Mouse (Mus musculus): Measurements from ENCODE around the gene Itpr2. TPM values are rescaled to one million over a fixed set of nuclear protein-coding genes. Genes with fewer than 3 reads are reported as not detected.

Itpr2 gene
- total RNA-seq, 2 experiments from 2014 or later: 16.9 to 25.3 TPM

DNA sequence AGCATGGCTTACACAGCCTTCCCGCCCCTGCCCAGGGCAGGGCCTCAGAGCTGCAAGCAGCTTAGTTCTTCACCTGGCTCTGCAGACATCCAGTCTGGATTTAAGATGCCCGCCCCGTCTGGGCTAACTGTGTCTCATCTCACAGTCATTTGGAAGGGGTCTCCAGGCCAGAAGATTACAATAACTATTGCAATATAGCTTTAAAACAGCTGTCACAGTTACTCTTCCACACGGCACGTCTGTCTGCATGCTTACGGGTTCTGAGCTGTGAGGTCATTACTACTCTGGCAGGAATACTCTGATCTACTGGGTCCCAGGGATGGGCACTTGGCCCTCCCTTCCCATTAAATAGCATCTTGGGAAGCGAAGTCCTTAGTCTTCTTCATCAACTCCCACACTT, 393.3 kb downstream of the Itpr2 start:
- DNase-seq: no peak

GRCm38 (mm10) chr6:146107117-146107832, 394.7 kb downstream of the Itpr2 start:
- DNase-seq: no peak

- DNase-seq: no peak
These were observed 418.7 kb downstream of the Itpr2 start for GRCm38 (mm10) chr6:146083056-146083961.

DNA sequence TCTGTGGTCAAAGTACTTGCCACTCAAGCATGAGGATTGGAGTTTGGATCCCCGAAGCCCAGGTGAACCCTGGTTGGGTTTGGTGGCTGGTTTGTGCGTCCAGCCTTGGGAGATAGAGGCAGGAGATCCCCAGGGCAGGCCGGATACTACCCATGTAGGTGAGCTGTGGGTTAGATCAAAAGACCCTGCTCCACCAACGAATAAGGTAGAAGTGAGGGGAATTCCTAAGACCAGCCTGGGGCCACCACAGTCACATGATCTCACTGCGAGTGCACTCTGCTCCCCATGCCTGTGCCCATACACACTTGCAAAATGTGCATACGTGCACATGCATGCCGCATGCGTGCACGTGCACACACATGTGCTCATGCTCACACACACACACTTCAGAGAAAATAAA, 419.5 kb downstream of the Itpr2 start:
- no peak for DNase-seq

DNA sequence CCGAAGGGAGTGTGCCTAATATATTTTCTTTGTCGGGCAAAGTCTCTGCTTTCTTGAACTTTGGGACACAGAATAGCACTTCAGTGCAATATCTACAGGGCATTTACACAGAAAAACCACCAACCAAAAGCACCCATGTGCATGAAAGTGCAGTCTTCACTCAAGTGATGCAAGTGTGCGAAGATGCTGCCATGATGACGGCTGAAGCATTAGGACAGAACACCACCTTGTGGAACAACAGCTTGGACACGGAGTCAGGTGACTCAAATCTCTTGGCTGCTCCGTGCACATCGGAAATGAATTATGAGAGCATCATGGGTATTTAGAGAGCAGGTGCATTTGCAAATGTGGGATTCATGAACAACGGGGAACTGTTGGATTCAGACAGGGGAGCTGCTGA, 420.4 kb downstream of the Itpr2 start:
- DNase-seq: no peak

- no peak for DNase-seq
These were observed 421.2 kb downstream of the Itpr2 start for GRCm38 (mm10) chr6:146080546-146081512.

DNA sequence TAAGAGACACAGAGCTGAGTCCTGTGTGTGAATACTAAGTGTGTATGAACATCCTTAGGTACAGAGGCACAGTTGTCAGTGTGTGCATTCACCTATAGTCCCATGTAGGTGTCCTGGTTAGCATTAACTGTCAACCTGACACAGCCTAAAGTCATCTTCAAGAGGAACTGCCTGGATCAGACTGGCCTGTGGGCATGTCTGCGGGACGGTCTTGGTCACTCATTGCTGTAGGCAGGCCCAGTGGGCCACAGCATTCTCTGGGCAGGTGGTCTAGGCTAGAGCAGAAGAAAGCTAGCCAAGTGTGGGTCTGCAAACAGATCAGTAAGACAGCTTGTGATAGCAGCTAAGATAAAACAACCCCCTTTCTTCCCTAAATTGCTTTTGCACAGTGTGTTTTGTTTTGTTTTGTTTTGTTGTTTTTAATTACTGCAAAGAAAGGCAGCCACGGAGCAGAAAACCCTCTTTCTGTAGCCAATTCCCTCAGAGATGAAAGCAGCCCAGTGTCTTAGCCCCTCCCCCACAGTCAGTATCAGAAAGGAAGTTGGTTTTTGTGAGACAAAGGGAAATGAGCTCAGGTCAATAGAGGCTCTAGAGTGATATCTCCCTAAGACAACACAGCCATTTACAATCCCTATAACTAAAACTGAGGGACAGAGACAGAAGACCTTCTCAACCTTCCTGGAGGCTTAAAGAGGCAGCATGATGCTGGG, 422.1 kb downstream of the Itpr2 start:
- peak; percentile 22 to 31 for DNase-seq

GRCm38 (mm10) chr6:146079261-146079660, 422.8 kb downstream of the Itpr2 start:
- DNase-seq: peak; percentile 84 to 90

DNA sequence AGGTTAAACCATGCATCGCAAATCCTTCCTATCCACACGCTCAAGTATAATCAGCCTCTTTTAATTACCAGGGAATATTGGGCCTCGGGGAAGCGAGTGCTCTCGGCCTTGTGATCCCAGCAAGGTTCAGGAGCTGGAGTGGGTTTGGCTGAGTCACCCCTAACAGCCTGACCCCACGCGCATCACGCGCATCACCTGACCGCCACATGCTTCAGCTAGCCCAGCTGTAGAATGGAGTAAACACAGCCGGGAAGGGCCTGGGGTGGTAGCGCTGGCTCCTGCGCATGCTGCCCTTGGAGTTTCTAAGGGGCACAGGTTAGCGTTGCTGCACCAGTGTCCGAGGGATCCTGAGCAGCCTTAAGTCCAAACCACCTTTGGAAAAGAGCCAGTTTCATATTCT, 423.9 kb downstream of the Itpr2 start:
- no peak for DNase-seq

DNA sequence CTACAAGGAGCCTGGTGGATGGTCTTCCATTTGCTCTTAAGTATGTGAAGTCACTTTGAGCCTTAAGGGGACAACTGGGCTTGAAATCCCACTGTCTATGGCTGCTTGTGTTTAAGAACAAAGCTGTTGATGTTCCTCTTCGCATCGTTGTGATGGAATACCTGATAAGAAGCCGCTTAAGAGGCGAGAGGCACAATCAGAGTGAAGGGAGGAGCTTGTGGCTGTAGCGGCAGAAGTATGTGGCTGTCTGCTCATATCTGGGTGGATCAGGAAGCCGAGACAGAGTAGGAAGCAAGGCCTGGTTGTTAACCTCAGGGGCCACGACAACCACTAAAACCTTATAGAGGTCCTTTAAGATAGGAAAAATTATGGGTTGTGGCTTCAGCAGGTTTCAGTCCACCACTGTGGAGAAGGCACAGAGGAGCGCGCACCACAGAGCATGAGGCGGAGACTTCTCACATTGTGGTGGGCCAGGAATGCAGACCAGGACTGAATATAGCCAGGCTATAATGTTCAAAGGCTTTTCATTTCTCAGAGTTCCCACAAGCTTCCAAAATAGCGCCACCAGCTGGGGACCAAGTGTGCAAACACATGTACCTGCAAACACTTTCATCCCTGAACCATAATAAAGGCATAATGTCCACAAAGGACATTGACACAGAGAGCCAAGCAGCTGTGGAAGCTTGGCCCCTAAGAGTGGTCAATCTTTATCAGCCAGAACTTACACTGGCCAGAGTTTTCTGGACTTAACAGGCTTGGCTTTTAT, 424.7 kb downstream of the Itpr2 start:
- no peak for DNase-seq

GRCm38 (mm10) chr6:146072842-146073241, 429.2 kb downstream of the Itpr2 start:
- DNase-seq: no peak

DNA sequence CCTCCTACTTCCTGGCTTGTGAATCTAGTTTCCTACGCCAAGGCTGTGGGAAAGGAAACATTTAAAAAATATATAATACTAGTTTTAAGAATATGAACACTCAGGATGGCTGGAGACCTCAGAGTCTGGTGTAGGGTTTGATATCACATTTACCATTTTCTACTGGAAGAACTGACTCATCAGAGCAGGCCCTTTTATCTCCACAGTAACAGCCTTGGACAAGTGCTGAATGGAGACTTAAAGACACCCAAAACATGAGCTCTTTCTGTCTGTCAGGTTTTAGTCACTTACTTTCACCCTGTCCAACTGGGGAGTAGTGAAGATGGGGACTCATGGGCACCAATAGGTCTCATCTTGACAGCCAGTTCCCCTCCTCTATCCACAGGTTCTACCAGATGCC, 430.1 kb downstream of the Itpr2 start:
- no peak for DNase-seq

Other genes with a start within 250 kb of the Itpr2 start
- 10 to 100 TPM; 64.8 to 73.0 TPM for gene Fgfr1op2, start 75.0 kb upstream of the Itpr2 start, total RNA-seq (2021)
- gene Ints13, start 75.6 kb upstream of the Itpr2 start, total RNA-seq (2021): 10 to 100 TPM; 13.7 to 20.1 TPM
- 10 to 100 TPM; 52.2 to 53.5 TPM for gene Med21, start 140.3 kb upstream of the Itpr2 start, total RNA-seq (2021)
- gene Tm7sf3, start 140.6 kb upstream of the Itpr2 start, total RNA-seq (2021): 10 to 100 TPM; 15.5 to 18.5 TPM
- 10 to 100 TPM; 12.8 to 13.7 TPM for gene Stk38l, start 222.8 kb upstream of the Itpr2 start, total RNA-seq (2021)

Measured in heart, adult 18-20 months (tissue).